Mouse (Mus musculus): ENCODE data around the gene Ntn4.

Gene Ntn4

DNA sequence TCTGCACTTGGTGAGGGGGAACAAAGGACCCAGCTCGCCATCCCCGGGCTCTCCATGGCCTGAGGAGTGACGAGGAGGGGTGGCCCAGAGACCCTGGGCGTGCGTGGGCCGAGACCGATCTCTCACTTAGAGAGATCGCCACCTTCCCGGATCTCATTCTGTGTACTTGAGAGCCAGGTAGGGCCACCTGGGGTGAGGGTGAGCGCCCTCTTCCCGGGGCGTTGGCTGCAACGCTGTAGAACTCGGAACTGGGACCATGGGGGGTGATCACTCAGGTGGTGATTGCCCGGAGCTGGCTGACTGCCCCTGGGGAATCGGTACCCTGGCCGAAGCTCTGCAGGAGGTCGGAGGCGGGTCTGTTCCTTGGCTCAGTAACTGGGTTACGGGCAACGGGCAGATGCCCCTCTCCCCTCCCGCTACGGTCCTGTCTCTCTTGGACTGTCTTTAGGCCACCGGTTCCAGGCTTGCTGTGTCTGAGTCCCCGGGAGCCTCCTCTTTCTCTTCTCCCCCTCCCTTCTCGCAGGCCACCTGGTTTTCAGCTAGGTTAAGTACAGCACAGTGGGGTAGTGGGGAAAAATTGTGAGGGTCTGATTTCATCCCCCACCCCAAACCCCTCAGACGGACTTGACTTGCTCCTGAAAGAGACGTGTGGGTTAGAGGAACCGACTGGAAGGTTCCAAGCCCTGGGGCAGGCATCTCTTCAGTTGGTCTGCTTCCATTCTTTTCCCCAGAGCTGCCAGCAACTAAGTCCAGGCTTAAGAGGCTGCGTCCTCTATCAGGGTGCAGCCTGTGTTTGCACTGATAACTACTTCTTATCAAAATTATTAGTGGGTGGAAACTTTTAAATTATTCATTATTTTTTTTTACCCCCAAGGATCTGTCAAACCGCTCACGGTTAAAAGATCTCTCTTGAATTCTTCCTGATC, 1.6 kb downstream of the Ntn4 start:
- DNase-seq (ENCODE audit: low spot score in 2 of 2): peak in 1 of 2 experiments; percentile 22

DNA sequence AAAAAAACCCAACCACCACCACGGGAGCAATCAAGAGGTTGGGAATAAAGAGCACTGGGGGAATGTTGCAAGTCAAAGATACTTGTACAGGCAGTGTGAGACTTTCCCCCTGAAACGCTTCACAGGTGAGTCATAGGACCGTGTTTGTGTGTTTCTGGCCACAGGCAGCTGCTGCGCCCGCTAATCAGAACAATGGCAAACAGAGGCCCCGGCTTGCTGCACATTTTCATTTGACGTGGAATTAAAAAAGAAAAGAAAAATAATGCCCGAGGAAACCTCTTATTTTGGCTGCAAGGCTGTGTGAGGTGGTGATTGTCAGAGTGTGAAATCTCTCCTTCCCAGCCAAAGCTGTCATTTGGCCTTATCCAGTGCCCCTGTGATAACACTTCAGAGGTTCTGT, 2.4 kb downstream of the Ntn4 start:
- peak in 1 of 2 experiments; percentile 21 for DNase-seq (ENCODE audit: low spot score in 2 of 2)

DNA sequence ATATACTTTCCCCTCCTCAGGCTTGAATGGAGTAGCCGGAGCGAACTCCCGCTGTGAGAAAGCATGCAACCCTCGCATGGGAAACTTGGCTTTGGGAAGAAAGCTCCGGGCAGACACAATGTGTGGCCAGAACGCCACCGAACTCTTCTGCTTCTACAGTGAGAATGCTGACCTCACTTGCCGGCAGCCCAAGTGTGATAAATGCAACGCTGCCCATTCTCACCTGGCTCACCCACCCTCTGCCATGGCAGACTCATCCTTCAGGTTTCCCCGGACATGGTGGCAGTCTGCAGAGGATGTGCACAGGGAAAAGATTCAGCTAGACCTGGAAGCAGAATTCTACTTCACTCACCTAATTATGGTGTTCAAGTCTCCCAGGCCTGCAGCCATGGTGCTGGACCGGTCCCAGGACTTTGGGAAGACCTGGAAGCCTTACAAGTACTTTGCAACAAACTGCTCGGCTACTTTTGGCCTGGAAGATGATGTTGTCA, 4.0 kb downstream of the Ntn4 start:
- no peak for DNase-seq (ENCODE audit: low spot score in 2 of 2)

DNA sequence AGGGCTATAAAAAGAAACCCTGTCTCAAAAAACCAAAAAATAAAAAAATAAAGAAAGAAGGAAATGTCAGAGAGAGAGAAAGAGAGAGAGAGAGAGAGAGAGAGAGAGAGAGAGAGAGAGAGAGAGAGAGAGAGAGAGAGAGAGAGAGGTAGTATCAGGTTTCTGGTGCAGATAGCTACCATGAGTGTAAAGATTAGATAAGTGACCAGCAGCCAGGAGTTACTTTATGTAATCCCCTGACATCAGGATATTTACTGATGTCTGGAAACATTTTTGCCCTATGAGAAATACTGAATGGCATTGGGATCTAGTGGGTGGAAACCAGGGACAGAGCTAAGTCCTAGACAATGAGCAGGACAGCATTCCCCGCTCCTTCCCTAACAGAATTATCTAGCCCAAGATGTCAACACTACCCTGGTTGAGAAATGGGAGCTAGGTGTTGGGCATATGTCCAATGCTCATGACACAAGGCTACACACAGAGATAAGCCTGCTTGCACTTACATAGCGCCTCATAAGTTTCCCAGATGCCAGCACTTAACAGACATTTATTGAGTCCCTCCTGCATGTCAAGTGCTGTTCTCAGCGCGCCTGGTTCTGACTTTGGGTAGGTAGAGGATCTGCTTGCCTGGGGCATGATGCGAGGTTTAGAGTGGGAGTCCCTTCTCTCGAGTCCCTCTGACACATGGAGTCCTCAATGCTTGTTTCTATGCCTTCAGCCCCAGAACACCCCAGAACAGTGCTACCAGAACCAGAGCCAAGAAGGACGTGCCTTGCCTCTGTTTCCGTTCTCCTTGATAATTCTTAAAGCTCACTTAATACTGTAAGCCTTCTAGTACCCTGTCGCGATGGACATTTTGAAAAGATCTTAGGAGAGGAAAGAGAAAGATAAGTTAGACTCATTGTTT, 7.4 kb downstream of the Ntn4 start:
- DNase-seq (ENCODE audit: low spot score in 2 of 2): no peak

DNA sequence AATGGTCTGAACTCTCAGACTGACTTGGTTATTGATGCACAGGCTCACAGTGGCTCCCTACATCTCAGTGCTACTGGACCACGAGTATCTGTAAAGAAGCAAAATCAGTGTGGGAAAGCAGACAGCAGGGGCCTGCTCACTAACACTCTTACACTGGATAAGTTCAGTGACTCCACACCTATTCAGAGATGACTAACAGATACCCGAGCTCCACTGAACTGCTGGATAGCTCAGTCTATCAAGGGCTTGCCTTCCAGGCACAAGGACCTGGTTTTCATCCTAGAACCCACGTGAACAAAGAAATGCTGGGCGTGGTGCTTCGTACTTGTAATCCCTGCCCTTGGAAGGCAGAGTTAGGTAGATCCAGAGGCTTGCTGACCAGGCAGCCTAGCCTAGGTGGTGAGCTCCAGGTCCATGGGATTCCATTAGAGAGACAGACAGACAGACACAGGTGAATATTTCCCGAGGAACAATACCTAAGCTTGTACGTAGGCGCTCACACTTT, 8.2 kb downstream of the Ntn4 start:
- DNase-seq (ENCODE audit: low spot score in 2 of 2): no peak

DNA sequence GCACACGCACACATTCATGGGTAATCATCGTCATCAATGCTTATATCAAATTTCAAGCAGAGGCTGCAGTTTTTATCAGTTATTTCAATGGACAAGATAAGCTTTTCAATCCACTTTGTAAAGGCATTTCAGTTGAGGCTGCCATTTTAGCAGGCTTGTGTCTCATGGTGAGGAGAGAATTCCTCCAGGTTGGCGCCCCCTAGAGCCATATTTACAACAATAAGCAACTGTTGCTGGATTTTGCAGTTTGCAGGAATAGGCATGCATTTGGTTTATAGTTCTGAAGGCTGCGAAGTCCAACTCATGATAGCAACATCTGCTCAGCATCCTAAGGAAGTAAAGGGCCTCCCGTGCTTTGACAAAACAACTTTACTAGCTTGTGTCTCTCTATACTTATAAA, 8.6 kb downstream of the Ntn4 start:
- DNase-seq (ENCODE audit: low spot score in 2 of 2): no peak

DNA sequence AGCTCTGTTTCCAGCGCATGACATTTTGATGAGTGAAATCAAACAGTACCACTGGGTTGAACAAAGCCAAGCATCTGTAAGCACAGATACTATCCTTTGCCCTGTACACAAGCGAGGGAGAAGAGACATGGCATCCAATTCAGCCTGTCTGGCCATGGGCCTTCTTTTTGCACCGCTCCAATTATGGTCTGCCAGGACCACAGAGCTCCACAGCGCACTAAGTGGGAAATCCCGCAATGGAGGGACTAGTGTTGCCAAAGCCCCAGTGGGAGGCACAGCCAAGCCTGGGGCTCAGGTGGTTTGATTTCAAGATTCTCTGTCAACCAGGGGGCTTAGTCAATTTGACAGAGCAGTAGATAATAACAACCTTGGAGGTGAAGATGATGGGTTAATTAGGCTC, 9.1 kb downstream of the Ntn4 start:
- no peak for DNase-seq (ENCODE audit: low spot score in 2 of 2)

DNA sequence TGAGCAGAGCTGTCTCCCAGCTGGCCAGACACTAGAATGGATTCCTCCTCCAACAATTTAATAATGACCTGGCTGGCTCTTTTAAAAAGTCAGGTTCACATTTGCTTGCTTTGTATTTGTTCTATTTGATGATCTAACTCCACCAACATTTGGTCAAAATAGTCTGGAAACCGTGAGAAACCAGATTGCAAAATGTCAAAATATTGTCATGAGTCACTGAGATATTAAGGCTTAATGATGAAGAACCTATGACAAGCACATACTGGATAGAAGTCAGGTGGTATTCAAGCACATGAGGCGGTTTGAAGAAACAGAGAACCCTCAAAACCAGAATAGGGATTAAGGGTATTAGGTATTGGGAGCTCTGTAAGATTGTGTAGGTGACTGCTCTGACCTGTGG, 12.8 kb downstream of the Ntn4 start:
- no peak for DNase-seq (ENCODE audit: low spot score in 2 of 2)

DNA sequence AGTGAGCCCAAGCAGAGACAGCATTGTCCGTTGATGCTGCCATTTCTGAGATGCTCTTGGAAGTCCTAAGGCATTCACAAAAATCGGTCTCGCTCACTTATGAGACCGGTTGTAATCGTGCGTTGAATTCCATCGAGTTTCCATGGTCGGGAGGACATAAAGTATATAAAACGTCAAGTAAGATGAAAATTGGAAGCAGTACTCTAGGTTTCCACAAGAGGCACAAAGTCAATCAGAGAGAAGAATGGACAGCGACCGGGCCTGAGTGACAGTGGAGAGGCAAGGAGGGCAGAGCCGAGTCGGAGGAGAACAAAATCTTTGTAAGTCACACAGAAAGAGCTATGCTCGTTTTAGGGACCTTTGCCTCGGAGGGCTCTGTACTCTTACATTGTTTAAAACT, 14.9 kb downstream of the Ntn4 start:
- no peak for DNase-seq (ENCODE audit: low spot score in 2 of 2)

DNA sequence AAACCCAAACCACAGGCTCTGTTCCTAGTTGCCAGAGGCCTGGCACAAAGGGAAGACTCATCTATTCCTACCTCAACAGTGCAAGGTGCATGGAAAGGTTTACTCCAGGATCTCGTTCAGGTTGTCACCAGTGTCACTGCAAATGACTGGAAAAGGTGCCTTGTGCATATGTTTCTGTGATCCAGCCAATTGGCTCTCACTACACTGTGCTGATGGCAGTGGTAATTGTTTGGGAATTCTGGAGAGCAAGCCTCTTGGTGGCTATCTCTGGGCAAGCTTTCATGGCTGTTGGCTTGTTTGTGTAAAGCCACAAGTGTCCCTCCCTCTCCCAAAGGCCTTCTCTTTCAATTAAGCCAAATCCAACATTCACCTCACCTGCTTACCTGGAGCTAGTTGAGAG, 19.3 kb downstream of the Ntn4 start:
- no peak for DNase-seq (ENCODE audit: low spot score in 2 of 2)

DNA sequence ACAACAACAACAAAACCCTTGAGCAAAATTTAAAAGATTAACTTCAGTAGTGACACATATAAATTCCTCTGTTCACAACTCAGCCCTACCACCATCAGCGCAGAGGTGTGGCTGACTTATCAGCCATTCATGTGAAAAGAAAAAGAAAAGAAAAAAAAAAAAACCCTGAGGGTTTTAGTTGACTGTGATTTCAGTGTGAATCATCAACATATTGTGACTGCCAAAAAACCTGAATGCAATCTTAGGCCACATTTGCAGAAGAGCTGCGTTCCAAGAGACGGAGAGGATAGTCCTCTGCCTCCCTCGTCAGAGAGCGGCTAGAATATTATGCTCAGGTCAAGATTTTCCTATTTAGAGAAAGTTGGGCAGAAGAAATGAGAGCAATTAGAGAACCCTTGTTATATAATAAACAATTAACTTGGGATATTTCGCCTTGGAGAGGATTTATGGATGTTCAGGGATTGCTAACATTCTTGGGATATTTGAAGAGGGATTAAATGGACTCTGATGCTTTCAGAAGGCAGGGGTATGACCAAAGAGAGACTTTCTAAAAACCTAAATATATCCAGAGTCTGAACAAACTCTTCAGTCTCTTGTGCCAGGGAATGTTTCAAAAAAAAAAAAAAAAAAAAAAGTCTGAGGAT, 21.0 kb downstream of the Ntn4 start:
- no peak for DNase-seq (ENCODE audit: low spot score in 2 of 2)

DNA sequence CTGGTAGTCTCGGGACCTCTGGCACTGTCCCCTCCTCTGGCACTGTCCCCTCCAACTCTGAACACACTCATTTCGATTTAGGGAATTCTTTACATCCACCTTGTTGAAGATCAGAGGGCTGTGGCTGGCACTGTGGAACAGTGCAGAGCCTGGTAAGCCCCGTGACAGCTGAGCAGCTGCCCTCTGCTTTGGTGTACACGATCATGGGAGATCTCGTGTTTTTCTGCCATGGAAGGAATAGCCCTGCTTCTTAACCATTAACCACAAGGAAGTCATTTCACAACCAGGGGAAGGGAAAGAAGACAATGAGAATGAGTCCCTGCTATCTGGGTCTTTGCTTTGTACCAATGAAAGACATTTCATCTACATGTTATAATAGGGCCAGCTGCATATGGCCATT, 21.5 kb downstream of the Ntn4 start:
- DNase-seq (ENCODE audit: low spot score in 2 of 2): no peak

DNA sequence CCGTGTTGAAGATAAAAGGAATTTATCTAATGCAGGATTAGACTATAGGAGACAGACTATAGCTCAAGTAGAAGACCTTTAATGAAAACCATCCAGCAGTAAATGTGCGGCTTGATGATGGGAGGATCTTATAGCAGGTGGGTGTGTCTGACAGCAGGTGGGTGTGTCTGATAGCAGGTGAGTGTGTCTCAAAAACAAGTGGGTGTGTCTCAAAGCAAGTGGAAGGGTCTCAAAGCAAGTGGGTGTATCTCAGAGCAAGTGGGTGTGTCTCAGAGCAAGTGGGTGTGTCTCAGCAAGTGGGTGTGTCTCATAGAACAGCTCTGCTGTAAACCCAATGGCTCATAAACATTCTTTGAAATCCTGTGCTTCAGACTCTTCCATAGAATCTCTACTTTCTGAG, 25.7 kb downstream of the Ntn4 start:
- DNase-seq (ENCODE audit: low spot score in 2 of 2): no peak

DNA sequence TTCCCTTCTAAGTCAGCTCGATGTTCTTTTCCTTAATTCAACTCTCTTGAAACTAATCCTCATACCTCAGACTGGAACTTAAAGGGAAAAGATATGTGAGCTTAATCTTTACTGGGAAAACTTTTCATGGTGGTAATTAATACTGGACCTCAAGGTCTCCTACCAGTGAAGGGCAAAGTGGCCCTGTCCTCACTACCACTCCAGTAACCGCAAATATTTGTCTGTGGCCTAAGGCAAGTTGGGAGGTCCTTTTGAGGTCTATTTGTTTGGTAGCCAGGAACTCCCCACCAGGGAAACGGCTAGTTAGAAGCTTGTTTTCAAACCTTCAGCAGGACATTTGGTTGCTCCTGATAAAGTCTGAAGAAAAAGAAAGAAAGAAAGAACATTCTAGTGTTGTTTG, 26.5 kb downstream of the Ntn4 start:
- DNase-seq (ENCODE audit: low spot score in 2 of 2): no peak

DNA sequence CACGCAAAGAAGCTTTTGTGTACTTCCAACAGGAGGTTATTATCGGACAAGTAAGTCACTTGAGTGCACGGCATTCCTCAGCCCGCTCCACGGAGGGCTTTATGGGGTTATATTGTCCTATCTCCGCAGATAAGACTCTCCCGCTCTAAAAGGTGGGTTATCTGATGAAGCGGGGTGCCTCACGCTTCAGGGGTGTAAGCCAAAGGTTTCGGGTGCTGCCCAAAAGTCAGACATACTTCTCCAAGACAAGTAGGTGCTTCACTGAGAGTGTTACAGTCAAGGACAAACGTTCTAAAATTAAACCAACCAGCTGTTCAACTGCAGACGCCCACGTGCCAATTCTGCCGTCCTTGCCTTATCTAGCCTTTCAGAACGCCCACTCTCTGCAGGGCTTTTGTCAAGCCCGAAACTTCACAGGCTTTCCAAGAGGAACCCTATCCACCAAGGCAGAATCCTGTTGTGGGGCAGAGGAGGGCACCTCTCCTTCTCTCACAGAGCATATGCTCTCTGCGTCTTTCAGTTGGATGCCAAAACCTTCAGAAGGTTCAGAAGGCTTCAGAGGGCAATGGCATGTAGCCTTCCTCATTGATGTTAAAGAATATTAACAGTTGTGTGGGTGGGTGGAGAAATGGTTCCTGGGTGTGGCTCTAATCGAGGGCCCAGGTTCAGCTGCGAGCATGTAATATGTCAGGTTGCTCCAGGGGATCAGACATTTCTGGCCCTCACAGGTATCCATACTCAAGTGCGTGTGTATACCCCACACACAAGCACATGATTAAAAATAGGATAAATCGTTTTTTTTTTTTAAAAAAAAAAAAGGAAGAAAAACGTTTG, 32.4 kb downstream of the Ntn4 start:
- no peak for DNase-seq (ENCODE audit: low spot score in 2 of 2)

DNA sequence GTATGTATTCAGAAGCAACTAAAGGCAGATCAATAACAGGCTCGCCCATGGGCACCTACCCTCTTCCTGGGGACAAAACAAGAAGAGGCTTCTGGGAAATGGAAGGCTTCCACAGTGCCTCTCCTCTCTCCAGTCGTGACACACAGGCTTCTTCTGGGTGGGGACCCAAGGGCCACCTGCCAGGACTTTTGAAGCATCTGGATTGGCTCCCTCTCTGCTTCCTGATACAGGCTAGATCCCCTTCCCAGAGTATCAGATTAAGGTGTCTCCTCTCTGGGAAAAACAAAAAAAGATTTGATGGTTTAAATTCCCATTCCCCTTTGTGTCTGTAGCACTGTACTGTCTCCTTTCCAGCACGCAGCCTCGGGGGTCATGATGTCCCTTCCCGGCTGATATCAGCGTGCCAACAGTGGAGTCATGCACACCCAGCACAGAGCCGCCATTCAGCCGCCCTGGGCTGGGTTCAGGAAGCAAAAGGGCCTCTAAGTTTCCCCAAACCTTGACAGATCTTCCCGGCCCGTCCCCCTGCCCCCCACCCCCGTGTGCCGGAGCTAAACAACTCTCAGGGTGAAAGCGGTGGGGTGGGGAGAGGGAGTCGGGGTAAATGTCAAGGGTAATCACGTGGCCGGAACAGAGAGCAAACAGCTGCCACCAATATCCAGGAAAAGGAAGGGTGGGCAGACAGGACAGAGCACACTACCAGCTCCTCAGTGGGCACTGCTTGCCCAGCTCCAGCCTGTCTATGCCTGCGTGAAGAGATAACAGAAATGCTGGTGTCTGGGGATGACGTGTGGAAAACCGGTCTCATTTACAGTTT, 38.9 kb downstream of the Ntn4 start:
- DNase-seq (ENCODE audit: low spot score in 2 of 2): no peak

DNA sequence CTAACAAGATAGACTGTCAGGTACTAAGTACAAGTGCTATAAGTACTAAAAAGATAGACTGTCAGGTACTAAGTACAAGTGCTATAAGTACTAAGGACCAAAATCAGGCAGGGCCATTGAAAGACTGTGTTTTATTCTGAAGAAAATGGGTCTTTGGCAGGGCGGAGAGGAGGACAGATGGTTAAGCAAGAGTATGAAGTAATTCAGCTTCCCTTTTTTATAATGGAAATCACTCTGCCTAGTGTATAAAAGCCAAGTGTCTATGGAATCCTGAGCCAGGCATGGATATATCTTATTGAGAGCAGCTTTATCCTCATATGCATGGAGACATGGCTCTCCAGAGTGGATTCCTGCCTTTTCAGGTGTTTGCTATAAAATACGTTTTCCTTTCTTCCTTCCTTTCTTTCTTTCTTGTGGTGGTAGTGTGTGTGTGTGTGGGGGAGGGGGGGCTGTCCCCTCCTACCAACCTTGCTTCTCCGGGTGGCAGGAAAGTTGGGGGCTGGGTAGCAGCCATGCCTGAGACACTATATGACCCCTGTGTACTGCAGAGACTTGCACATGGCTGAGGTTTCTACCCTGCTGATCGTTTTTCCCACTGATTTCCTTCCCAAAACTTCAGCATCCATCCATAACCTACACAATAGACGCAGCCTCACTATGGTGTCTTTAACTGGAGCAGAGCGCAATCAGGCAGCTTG, 40.3 kb downstream of the Ntn4 start:
- DNase-seq (ENCODE audit: low spot score in 2 of 2): no peak

DNA sequence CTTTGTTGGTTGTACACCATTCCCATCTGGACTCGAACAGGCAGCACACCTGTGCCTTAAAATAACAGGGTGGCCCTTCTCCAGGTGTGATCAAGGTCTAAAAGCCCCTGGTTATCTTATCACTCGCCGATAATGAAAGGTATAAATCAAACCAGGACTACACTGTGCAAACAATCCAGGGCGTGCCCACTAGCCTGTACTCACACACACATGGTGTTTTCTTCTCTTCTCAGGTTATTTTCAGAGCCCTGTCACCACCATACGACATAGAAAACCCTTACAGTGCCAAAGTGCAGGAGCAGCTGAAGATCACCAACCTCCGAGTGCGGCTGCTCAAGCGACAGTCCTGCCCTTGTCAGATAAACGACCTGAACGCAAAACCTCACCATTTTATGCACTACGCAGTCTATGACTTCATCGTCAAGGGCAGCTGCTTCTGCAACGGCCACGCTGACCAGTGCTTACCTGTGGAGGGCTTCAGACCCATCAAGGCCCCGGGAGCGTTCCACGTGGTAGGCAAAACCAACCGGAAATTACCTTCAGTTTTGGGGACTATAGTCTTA, 41.8 kb downstream of the Ntn4 start:
- DNase-seq (ENCODE audit: low spot score in 2 of 2): no peak

DNA sequence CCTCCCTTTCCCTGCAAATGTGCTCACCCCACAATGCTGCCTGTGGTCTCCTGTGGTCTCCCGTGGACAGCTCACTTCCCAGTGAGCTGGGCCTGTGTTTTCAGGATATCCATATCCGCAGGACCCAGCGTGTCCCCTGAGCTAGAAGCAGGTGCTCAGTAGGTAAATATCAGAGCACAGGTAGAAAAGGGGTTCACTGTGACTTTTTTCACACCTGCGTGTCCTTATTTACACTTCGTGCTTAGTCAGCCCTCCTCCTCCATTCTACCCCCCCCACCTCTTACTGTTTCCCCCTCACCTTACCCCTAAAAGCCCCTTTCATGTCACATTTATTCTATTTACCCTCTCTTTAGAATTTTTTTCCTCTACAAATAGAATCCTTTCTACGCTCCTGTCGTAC, 42.7 kb downstream of the Ntn4 start:
- no peak for DNase-seq (ENCODE audit: low spot score in 2 of 2)

Data from urinary bladder, postnatal 36 days (tissue).